Mouse (Mus musculus) liver, adult 2 months (tissue): ENCODE measurements around the gene Smarcd3.

Experiments used
- CTCF ChIP-seq: fragments of 200-500 bp; IDR thresholded peaks from 2 replicates; pipeline ENCODE4 v1.5.1; 2011; ENCODE audit warnings: low read depth, low read length, control low read depth
- POLR2A ChIP-seq: fragments of 200-500 bp; IDR thresholded peaks from 2 replicates; pipeline ENCODE4 v1.6.1; 2011; ENCODE audit warnings: low read length, control low read depth; ENCODE audit not compliant: insufficient read depth; ENCODE audit errors: extremely low read depth

DNA sequence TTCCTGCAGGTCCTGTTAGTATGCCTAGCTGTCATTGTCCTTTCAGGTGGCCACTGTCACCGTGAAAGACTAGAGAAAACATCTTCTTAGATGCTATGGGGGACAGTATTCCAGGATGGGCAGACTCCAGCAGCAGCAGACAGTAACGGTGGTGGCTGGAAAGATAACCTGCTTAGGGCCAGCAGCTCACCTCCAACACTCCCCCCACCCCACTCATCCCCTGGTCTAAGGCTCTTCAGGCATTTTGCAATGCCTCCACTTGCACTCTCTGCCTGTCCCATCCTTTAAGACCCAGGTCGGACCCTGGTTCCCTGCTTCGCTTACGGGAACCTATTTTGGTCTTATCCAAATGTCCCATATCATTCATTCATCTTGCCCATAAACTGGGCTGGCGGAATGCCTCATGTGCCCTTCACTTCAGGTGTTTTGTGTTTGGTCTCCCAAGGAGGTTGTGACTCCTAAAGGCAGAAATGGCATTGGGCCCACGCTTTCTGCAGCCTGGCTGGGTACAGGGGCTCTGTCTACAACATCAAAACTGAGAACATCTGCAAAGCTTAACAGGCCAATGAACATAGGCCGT, 20.7 kb downstream of the Smarcd3 start:
- TF ChIP-seq CTCF (no peak), POLR2A (no peak)
